In genomic region chr11:113787432-113788182, GRCm38 (mm10) we compare ENCODE assay signal across 8 mouse cellular contexts. TPM values are rescaled to one million over a fixed set of nuclear protein-coding genes. Genes with fewer than 3 reads are reported as not detected.
DNase-seq lines count a peak whose midpoint lies in the region; ATAC-seq lines count a peak whose summit lies in the region.

No protein-coding gene starts in this region.

- no peaks in the 10 kb centered on the region for H3K36me3 ChIP-seq in kidney, embryonic 14.5 days (ENCODE audit: control insufficient read depth, insufficient read depth, low read length)
- no peaks in the 10 kb centered on the region for H3K36me3 ChIP-seq in forebrain, embryonic 12.5 days (replicated peaks)

- DNase-seq in kidney, postnatal 10 days, result no peak
- no peak for DNase-seq in cerebellum, postnatal 14 days
- DNase-seq in gastrocnemius, postnatal 4 days (ENCODE audit: low spot score in 2 of 2), result no peak
- no peak for DNase-seq in kidney, postnatal 25 days

- H3K27ac ChIP-seq in kidney, embryonic 14.5 days (ENCODE audit: low read depth, low read length), result 0 out of 2 replicates have a peak overlapping the region, but pooled peaks have one; percentile 27
- H3K27ac ChIP-seq in forebrain, embryonic 12.5 days, result peak overlapping the region; percentile 99

- H3K9me3 ChIP-seq in kidney, embryonic 14.5 days (ENCODE audit: control insufficient read depth, low read length), result no peaks in the 10 kb centered on the region
- H3K9me3 ChIP-seq in forebrain, embryonic 12.5 days, result no peaks in the 10 kb centered on the region

- 83% methylated on average over 13 of the region's 13 CpGs for WGBS in kidney, embryonic 14.5 days
- 64% methylated on average over 13 of the region's 13 CpGs for WGBS in forebrain, embryonic 12.5 days

- H3K4me3 ChIP-seq in kidney, embryonic 14.5 days (ENCODE audit: low read length), result no peak overlapping the region
- H3K4me3 ChIP-seq in forebrain, embryonic 12.5 days (replicated peaks), result no peak overlapping the region

- no peaks in the 10 kb centered on the region for H3K27me3 ChIP-seq in kidney, embryonic 14.5 days (ENCODE audit: control insufficient read depth, insufficient read depth, low read length)
- no peaks in the 10 kb centered on the region for H3K27me3 ChIP-seq in forebrain, embryonic 12.5 days

- H3K9ac ChIP-seq in kidney, embryonic 14.5 days (ENCODE audit: low read depth, low read length), result no peak overlapping the region
- no peak overlapping the region for H3K9ac ChIP-seq in forebrain, embryonic 12.5 days

- H3K4me1 ChIP-seq in kidney, embryonic 14.5 days (ENCODE audit: control insufficient read depth, insufficient read depth, low read length), result peaks cover 52% of the 10 kb centered on the region
- H3K4me1 ChIP-seq in forebrain, embryonic 12.5 days, result peaks cover 66% of the 10 kb centered on the region

- H3K4me2 ChIP-seq in kidney, embryonic 14.5 days (replicated peaks; ENCODE audit: low read depth, low read length), result no peak overlapping the region
- H3K4me2 ChIP-seq in forebrain, embryonic 12.5 days, result peak overlapping the region; percentile 56

- ATAC-seq in kidney, embryonic 14.5 days (ENCODE audit: low FRiP score, low TSS enrichment), result no peak
- peak; percentile 63 for ATAC-seq in CD4-positive, CD25-positive, alpha-beta regulatory T cell, adult 4 months
- no peak for ATAC-seq in forebrain, embryonic 12.5 days (ENCODE audit: low FRiP score)
- 0 out of 2 replicates have a peak, but pooled peaks have one; percentile 11 for ATAC-seq in megakaryocyte-erythroid progenitor cell, adult 5-6 weeks (replicated peaks; ENCODE audit: low FRiP score, low TSS enrichment, poor library complexity, severe bottlenecking)

RNA-seq across cellular contexts. Expression of gene Cdc42ep4, which starts 35.9 kb away (rescaled TPM):
- polyA plus RNA-seq in kidney, embryonic 14.5 days (2014; fragmentation: Nextera tagmentation; extraction: Ambion mirVana), result 36.0 and 45.4 TPM in 2 replicates
- 1 to 10 TPM; 2.1 to 2.3 TPM for polyA plus RNA-seq in CD4-positive, CD25-positive, alpha-beta regulatory T cell, adult 4 months (2017; shearing (Covaris generic))
- 109 and 113 TPM in 2 replicates for polyA plus RNA-seq in forebrain, embryonic 12.5 days (2016; fragmentation: Nextera tagmentation; extraction: Ambion mirVana)
- total RNA-seq in megakaryocyte-erythroid progenitor cell, adult 5-6 weeks (2014; fragmentation: Nextera tagmentation), result 13.7 and 14.7 TPM in 2 replicates
- total RNA-seq in megakaryocyte-erythroid progenitor cell, adult 5-6 weeks (2017), result 10.7 and 13.7 TPM in 2 replicates
- total RNA-seq in gastrocnemius, postnatal 4 days (2021), result 10 to 100 TPM; 26.3 to 27.5 TPM

Comparison
In these comparisons a context has a peak if more than half of its experiments do, and no peak if none do; other contexts are left out.
1. ATAC-seq: peak in CD4-positive, CD25-positive, alpha-beta regulatory T cell, adult 4 months (single experiment) and megakaryocyte-erythroid progenitor cell, adult 5-6 weeks (single experiment); none in kidney, embryonic 14.5 days (single experiment) and forebrain, embryonic 12.5 days (single experiment).
2. RNA of gene Cdc42ep4, which starts 35.9 kb away (polyA plus RNA-seq): 109 to 113 TPM in forebrain, embryonic 12.5 days and 36.0 to 45.4 TPM in kidney, embryonic 14.5 days; 2.1 to 2.3 TPM in CD4-positive, CD25-positive, alpha-beta regulatory T cell, adult 4 months; every median in the first group is over 10 times any median in the second.